Mouse (Mus musculus) brain, embryonic 14.5 days (tissue): ENCODE measurements around the gene H2afy.

Source experiments
- CTCF ChIP-seq: fragments of 200-500 bp; IDR thresholded peaks from 2 replicates; pipeline ENCODE4 v1.5.1; 2012; ENCODE audit warnings: inconsistent platforms, mild to moderate bottlenecking, moderate library complexity, borderline replicate concordance; ENCODE audit not compliant: insufficient read depth, insufficient read length; ENCODE audit errors: extremely low read depth
- POLR2A ChIP-seq: fragments of 200-500 bp; IDR thresholded peaks from 2 replicates; pipeline ENCODE4 v1.6.1; 2012; ENCODE audit warnings: mild to moderate bottlenecking, inconsistent platforms, borderline replicate concordance; ENCODE audit not compliant: poor library complexity, insufficient read depth, insufficient read length, severe bottlenecking; ENCODE audit errors: extremely low read depth

DNA sequence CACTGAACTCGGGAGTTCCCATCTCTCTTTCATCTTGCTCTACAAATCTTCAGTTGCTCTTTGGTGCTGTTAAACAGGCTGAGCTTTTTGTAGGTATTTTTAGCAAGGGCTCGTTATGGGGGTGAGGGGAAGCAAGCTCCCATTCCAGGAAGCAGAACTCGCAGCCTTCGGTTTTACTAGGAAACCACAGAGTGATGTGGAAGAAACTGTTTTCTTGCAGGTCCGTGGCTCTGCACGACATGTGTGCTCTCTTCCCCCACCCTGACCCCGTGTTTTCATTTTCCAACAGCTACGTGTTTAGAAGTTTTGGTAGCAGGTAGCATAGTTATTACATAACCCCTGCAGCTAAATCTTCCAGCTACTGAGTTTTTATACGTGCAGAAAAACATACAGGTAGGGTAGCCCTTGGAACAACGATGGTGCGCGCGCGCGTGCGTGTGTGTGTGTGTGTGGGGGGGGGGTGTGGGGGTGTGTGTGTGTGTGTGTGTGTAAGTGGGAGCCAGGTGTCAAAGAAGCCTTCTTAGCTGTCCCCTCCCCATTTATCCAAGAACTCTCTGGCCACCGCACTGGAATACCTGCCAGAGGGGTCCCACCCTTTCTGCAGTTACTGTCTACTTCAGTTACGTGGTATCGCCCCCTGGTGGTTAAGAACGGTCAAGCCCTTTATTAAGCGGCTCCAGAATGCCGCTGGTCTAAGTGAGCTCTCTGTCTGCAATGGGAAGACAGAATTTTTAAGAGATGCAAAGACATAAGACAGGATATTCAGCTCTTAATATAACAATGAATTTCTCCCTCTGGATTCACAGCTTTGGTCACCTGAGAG is 15.5 kb upstream of the H2afy start:
- TF ChIP-seq CTCF: peak; percentile 82
- TF ChIP-seq POLR2A: no peak
